9 mouse cellular contexts compared by ENCODE assay signal in the genomic region with DNA sequence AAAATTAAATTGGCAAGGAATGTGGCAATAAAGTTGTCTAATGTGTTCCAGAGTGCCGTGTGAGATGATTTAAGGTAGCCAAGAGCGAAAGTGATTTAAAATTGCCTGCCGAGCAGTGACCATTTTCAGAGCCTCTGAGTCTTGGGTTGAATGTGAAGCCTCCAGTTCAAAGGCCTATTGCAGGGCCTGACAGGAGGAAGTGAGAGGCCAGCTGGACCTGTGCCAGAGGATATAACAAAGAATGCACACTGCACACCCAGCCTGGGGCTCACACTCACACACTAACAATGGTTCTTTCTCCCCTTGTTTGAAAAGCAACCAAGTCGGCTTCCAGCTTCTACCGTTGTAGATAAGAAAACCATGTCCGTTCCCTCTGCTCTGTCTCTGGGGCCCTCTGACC.
A peak's percentile ranks its signal among the peaks of the same experiment; 100 is the strongest.
DNase-seq lines count a peak whose midpoint lies in the region; ATAC-seq lines count a peak whose summit lies in the region.
"Had no signal": no experiment of that assay in that cellular context is flagged by ENCODE, and none has a peak within 500 bp of the region (broad histone marks: within the 10 kb centered on the region; RNA-seq: fewer than 3 reads in every experiment).

No protein-coding gene starts in this region.

- no peak overlapping the region for H3K4me3 ChIP-seq in kidney, embryonic 15.5 days (replicated peaks)
- H3K4me3 ChIP-seq in embryonic facial prominence, embryonic 11.5 days (ENCODE audit: low read depth, low read length): no peak overlapping the region
- H3K4me3 ChIP-seq in intestine, embryonic 15.5 days (replicated peaks): no peak overlapping the region
- H3K4me3 ChIP-seq: neural tube, embryonic 12.5 days had no signal

- 40% methylated on average over 6 of the region's 6 CpGs for WGBS in kidney, embryonic 15.5 days
- 47% methylated on average over 6 of the region's 6 CpGs for WGBS in embryonic facial prominence, embryonic 11.5 days
- 36% methylated on average over 6 of the region's 6 CpGs for WGBS in intestine, embryonic 15.5 days

- no peak overlapping the region for H3K4me2 ChIP-seq in kidney, embryonic 15.5 days
- no peak overlapping the region for H3K4me2 ChIP-seq in embryonic facial prominence, embryonic 11.5 days (ENCODE audit: low read depth, low read length)
- H3K4me2 ChIP-seq in intestine, embryonic 15.5 days (replicated peaks): no peak overlapping the region
- H3K4me2 ChIP-seq: neural tube, embryonic 12.5 days had no signal

- no peak; the same call in 1 of the 2 replicates for ATAC-seq in kidney, embryonic 15.5 days (replicated peaks; ENCODE audit: low FRiP score)
- ATAC-seq in embryonic facial prominence, embryonic 11.5 days (replicated peaks; ENCODE audit: insufficient number of reproducible peaks, low FRiP score, low TSS enrichment, low read depth): no peak
- ATAC-seq in intestine, embryonic 15.5 days: peak; percentile 79; the same call in 1 of the 2 replicates

- DNase-seq in kidney, adult 9 months: peak; percentile 3
- DNase-seq in NIH3T3 (ENCODE audit: low read depth) (peak; percentile 9), adipocyte (ENCODE audit: low spot score) (no peak)
- DNase-seq in embryonic facial prominence, embryonic 11.5 days (ENCODE audit: low spot score): peak; percentile 39
- peak; percentile 25 for DNase-seq in right cerebral cortex, postnatal 4 days
- no peak for DNase-seq in spleen, adult 12 weeks (ENCODE audit: low spot score)

- no peaks in the 10 kb centered on the region for H3K27me3 ChIP-seq in kidney, embryonic 15.5 days
- H3K27me3 ChIP-seq in embryonic facial prominence, embryonic 11.5 days (ENCODE audit: control insufficient read depth, insufficient read depth, low read length): no peaks in the 10 kb centered on the region
- no peaks in the 10 kb centered on the region for H3K27me3 ChIP-seq in intestine, embryonic 15.5 days (replicated peaks)
- H3K27me3 ChIP-seq: neural tube, embryonic 12.5 days had no signal

- no peaks in the 10 kb centered on the region for H3K36me3 ChIP-seq in kidney, embryonic 15.5 days
- H3K36me3 ChIP-seq in embryonic facial prominence, embryonic 11.5 days (replicated peaks; ENCODE audit: control insufficient read depth, insufficient read depth, low read depth, low read length): no peaks in the 10 kb centered on the region
- no peaks in the 10 kb centered on the region for H3K36me3 ChIP-seq in intestine, embryonic 15.5 days
- H3K36me3 ChIP-seq: neural tube, embryonic 12.5 days had no signal

- no peak overlapping the region for H3K9ac ChIP-seq in kidney, embryonic 15.5 days
- no peak overlapping the region for H3K9ac ChIP-seq in embryonic facial prominence, embryonic 11.5 days (replicated peaks; ENCODE audit: low read length)
- H3K9ac ChIP-seq in intestine, embryonic 15.5 days: no peak overlapping the region
- H3K9ac ChIP-seq: neural tube, embryonic 12.5 days had no signal

- no peaks in the 10 kb centered on the region for H3K9me3 ChIP-seq in kidney, embryonic 15.5 days (replicated peaks)
- H3K9me3 ChIP-seq in embryonic facial prominence, embryonic 11.5 days (replicated peaks; ENCODE audit: control insufficient read depth, low read length): no peaks in the 10 kb centered on the region
- no peaks in the 10 kb centered on the region for H3K9me3 ChIP-seq in intestine, embryonic 15.5 days

- H3K27ac ChIP-seq in kidney, embryonic 15.5 days: no peak overlapping the region
- H3K27ac ChIP-seq in embryonic facial prominence, embryonic 11.5 days (replicated peaks; ENCODE audit: low read depth, low read length): no peak overlapping the region
- H3K27ac ChIP-seq in intestine, embryonic 15.5 days: no peak overlapping the region
- H3K27ac ChIP-seq: neural tube, embryonic 12.5 days had no signal

- 0 out of 2 replicates have a peak, but pooled peaks cover 2% of the 10 kb centered on the region for H3K4me1 ChIP-seq in kidney, embryonic 15.5 days
- H3K4me1 ChIP-seq in embryonic facial prominence, embryonic 11.5 days (ENCODE audit: control insufficient read depth, insufficient read depth, low read length): no peaks in the 10 kb centered on the region
- H3K4me1 ChIP-seq in intestine, embryonic 15.5 days (replicated peaks): peaks cover 8% of the 10 kb centered on the region

Comparison
In these comparisons a context has a peak if more than half of its experiments do, and no peak if none do; other contexts are left out.
1. DNase-seq: peak in kidney, adult 9 months (single experiment), NIH3T3 (single experiment), embryonic facial prominence, embryonic 11.5 days (single experiment) and right cerebral cortex, postnatal 4 days (single experiment); none in spleen, adult 12 weeks (single experiment) and adipocyte (single experiment).